Mouse (Mus musculus): ENCODE data around the gene Maea. TPM values are rescaled to one million over a fixed set of nuclear protein-coding genes. Genes with fewer than 3 reads are reported as not detected.
A peak's percentile ranks its signal among the peaks of the same experiment; 100 is the strongest.

Maea gene
- polyA plus RNA-seq, 1 experiment = 94.9 TPM

DNA sequence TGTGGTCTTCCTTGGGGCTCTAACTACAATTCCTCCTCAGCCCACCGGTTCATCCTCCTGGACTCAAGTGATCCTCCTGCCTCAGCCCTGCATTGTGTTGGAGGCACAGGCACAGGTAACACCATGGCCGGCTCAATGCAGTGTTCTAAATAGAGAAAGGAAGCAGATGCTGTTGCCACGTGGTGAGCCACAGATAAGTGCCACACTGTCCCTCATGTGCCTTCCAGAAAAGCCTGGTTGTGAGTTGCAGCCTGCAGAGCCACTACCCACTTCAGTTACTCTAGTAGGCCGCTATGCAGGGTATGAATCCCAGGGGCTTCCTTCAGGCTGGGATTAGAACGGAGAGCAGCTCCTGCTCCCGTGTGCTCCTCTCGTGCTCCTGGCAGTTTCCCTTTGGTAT, 23.1 kb upstream of the Maea start:
- H3K27me3 ChIP-seq (ENCODE audit: control insufficient read depth, insufficient read depth, insufficient read length) = peaks cover 12% of the 10 kb centered on the region
- no peak overlapping the region for H3ac ChIP-seq (ENCODE audit: control insufficient read depth, insufficient read length, low read depth)
- no peaks in the 10 kb centered on the region for H3K79me3 ChIP-seq (ENCODE audit: low read depth)
- H3K79me2 ChIP-seq (ENCODE audit: control insufficient read depth, insufficient read depth) = no peaks in the 10 kb centered on the region
- TF ChIP-seq FOSL1 (IDR thresholded peaks at IDR 0.05; ENCODE audit: insufficient read depth, low read length, poor library complexity, severe bottlenecking) = no peak
- TF ChIP-seq MYOG (IDR thresholded peaks at IDR 0.05; ENCODE audit: control insufficient read depth, extremely low read depth, insufficient read length) = no peak
- TF ChIP-seq MAX (IDR thresholded peaks at IDR 0.05) = no peak
- no peak for TF ChIP-seq USF1 (IDR thresholded peaks at IDR 0.05; ENCODE audit: low read depth)
- no peaks in the 10 kb centered on the region for H3K36me3 ChIP-seq (ENCODE audit: control insufficient read depth, insufficient read depth)
- no peak overlapping the region for H3K4me3 ChIP-seq (ENCODE audit: insufficient read depth, poor library complexity, severe bottlenecking)

DNA sequence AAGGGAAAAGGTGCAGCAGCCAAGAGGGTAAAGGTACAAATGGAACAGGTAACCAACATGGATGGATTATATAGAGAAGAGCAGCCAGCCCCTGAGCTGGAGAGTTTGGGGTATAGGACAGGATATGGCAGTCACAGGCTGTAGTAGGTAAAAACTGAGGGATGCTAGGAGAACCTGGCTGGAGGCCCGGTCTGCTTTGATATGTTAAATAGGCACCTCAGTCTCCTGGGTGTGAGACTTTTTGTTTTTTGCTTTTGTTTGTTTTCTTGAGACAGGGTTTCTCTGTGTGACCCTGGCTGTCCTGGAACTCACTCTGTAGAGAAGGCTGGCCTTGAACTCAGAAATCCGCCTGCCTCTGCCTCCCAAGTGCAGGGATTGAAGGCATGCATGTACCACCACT, 10.8 kb upstream of the Maea start:
- TF ChIP-seq CTCF (IDR thresholded peaks at IDR 0.05; ENCODE audit: control insufficient read depth, insufficient read depth, insufficient read length) (no peak), FOSL1 (IDR thresholded peaks at IDR 0.05; ENCODE audit: insufficient read depth, low read length, poor library complexity, severe bottlenecking) (no peak), MAX (IDR thresholded peaks at IDR 0.05) (no peak), USF1 (IDR thresholded peaks at IDR 0.05; ENCODE audit: low read depth) (no peak), MYOD1 (IDR thresholded peaks at IDR 0.05; ENCODE audit: control insufficient read depth, insufficient read length, low read depth) (no peak), MYOG (IDR thresholded peaks at IDR 0.05; ENCODE audit: control insufficient read depth, extremely low read depth, insufficient read length) (no peak), CEBPB (IDR thresholded peaks at IDR 0.05; ENCODE audit: low read depth) (no peak)
- Histone ChIP-seq H3K27me3 (ENCODE audit: control insufficient read depth, insufficient read depth, insufficient read length) (peaks cover 5% of the 10 kb centered on the region), H3ac (ENCODE audit: control insufficient read depth, insufficient read length, low read depth) (no peak overlapping the region), H3K79me2 (ENCODE audit: control insufficient read depth, insufficient read depth) (no peaks in the 10 kb centered on the region), H3K4me3 (ENCODE audit: insufficient read depth, poor library complexity, severe bottlenecking) (no peak overlapping the region), H3K36me3 (ENCODE audit: control insufficient read depth, insufficient read depth) (no peaks in the 10 kb centered on the region), H3K79me3 (ENCODE audit: low read depth) (no peaks in the 10 kb centered on the region)

DNA sequence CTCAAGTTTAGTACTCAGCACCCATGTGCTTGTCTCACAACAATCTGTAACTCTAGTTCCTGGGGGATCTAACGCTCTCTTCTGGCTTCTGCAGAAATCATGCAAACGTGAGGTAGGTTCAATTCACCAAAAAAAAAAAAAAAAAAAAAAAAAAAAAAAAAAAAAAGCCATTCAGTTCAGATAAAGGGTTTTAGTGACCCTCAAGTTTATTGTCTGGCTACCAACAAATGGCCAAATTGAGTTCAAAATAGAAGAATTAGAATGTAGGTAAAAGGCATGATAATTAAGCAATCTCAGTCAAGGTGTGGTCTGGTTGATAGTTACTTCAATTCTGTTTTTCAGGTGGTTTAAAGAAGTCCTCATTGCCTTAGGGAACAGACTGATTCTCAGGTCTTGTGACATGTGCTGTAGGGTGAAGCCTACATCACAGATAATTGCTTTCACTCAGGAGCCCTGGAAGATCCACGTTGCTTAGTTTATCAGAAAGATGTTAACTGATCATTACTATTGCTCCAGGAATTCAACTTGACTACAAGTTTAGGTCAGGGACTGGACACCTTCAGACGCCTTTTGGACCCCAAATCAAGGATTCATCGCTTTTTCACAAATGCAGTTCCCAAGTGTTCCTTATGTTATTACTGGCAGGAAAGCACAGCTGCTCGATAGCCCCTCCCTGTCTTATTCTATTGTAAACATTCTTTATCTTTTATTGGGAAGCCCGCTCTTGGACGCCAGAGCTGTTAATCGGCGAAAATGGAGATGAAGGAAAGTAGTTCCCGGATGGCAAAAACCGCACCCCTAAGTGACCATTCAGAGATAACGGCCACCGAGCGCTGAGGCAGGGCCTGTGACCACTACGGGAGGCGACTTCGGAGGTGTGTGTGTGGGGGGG, 682 bp upstream of the Maea start:
- Histone ChIP-seq H3ac (ENCODE audit: control insufficient read depth, insufficient read length, low read depth) (peak overlapping the region; percentile 61), H3K79me2 (ENCODE audit: control insufficient read depth, insufficient read depth) (peaks cover 42% of the 10 kb centered on the region), H3K79me3 (ENCODE audit: low read depth) (peaks cover 38% of the 10 kb centered on the region), H3K4me3 (ENCODE audit: insufficient read depth, poor library complexity, severe bottlenecking) (peak overlapping the region; percentile 74), H3K36me3 (ENCODE audit: control insufficient read depth, insufficient read depth) (peaks cover 17% of the 10 kb centered on the region), H3K27me3 (ENCODE audit: control insufficient read depth, insufficient read depth, insufficient read length) (no peaks in the 10 kb centered on the region)
- TF ChIP-seq FOSL1 (IDR thresholded peaks at IDR 0.05; ENCODE audit: insufficient read depth, low read length, poor library complexity, severe bottlenecking) = no peak
- no peak for TF ChIP-seq USF1 (IDR thresholded peaks at IDR 0.05; ENCODE audit: low read depth)
- TF ChIP-seq MYOD1 (IDR thresholded peaks at IDR 0.05; ENCODE audit: control insufficient read depth, insufficient read length, low read depth) = no peak
- TF ChIP-seq CEBPB (IDR thresholded peaks at IDR 0.05; ENCODE audit: low read depth) = no peak
- TF ChIP-seq CTCF (IDR thresholded peaks at IDR 0.05; ENCODE audit: control insufficient read depth, insufficient read depth, insufficient read length) = no peak
- TF ChIP-seq MYOG (IDR thresholded peaks at IDR 0.05; ENCODE audit: control insufficient read depth, extremely low read depth, insufficient read length) = no peak
- TF ChIP-seq MAX (IDR thresholded peaks at IDR 0.05) = no peak

DNA sequence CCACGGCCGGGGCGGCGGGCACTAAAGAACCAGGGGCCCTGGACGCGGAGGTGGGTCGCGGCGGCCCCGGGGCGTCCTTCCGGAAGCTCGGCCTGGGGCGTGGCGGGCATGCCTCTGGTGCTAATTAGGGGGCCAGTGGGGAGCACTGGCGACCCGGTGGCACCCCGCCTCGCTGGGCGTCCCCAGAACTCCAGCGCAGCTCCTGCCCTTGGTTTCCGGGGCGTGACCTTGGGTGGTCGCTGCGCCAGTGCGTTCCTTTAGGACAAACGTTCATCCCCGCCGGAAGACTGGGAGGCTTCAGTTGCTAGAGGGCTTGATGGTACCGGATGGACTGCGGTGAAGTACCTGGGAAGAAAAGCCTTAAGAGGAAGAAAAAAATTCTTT, 660 bp downstream of the Maea start:
- TF ChIP-seq MYOD1 (IDR thresholded peaks at IDR 0.05; ENCODE audit: control insufficient read depth, insufficient read length, low read depth) = no peak
- TF ChIP-seq MYOG (IDR thresholded peaks at IDR 0.05; ENCODE audit: control insufficient read depth, extremely low read depth, insufficient read length) = no peak
- no peak for TF ChIP-seq CEBPB (IDR thresholded peaks at IDR 0.05; ENCODE audit: low read depth)
- no peak for TF ChIP-seq USF1 (IDR thresholded peaks at IDR 0.05; ENCODE audit: low read depth)
- TF ChIP-seq CTCF (IDR thresholded peaks at IDR 0.05; ENCODE audit: control insufficient read depth, insufficient read depth, insufficient read length) = no peak
- TF ChIP-seq FOSL1 (IDR thresholded peaks at IDR 0.05; ENCODE audit: insufficient read depth, low read length, poor library complexity, severe bottlenecking) = no peak
- TF ChIP-seq MAX (IDR thresholded peaks at IDR 0.05) = no peak

DNA sequence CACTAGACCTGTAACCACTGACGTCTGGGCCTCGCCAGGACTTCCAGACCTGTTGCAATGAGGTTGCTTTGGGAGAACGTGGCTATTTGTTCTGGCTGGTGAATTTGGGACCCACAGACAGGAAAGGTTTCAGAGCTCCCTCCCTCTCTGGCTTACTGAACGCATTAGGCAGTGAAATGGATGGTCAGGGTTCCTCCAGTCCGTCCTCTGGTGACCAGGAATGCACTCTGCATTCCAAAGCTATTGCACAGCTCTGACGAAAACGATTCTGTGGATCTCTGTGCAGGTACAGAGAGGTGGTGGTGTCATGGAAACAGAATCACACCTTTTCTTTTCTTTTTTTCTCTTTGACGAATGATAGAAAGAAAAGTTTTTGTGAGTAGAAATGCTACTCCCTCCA, 1.9 kb downstream of the Maea start:
- peaks cover 68% of the 10 kb centered on the region for H3K79me2 ChIP-seq (ENCODE audit: control insufficient read depth, insufficient read depth)
- no peak for TF ChIP-seq MYOG (IDR thresholded peaks at IDR 0.05; ENCODE audit: control insufficient read depth, extremely low read depth, insufficient read length)
- TF ChIP-seq MAX (IDR thresholded peaks at IDR 0.05) = no peak
- no peak for TF ChIP-seq USF1 (IDR thresholded peaks at IDR 0.05; ENCODE audit: low read depth)
- TF ChIP-seq FOSL1 (IDR thresholded peaks at IDR 0.05; ENCODE audit: insufficient read depth, low read length, poor library complexity, severe bottlenecking) = no peak
- H3K4me3 ChIP-seq (ENCODE audit: insufficient read depth, poor library complexity, severe bottlenecking) = no peak overlapping the region

More for the DNA sequence above, 660 bp downstream of the Maea start:
- no peaks in the 10 kb centered on the region for H3K27me3 ChIP-seq (ENCODE audit: control insufficient read depth, insufficient read depth, insufficient read length)
- peaks cover 51% of the 10 kb centered on the region for H3K79me3 ChIP-seq (ENCODE audit: low read depth)
- H3ac ChIP-seq (ENCODE audit: control insufficient read depth, insufficient read length, low read depth) = peak overlapping the region; percentile 94
- H3K4me3 ChIP-seq (ENCODE audit: insufficient read depth, poor library complexity, severe bottlenecking) = peak overlapping the region; percentile 74
- H3K79me2 ChIP-seq (ENCODE audit: control insufficient read depth, insufficient read depth) = peaks cover 55% of the 10 kb centered on the region
- H3K36me3 ChIP-seq (ENCODE audit: control insufficient read depth, insufficient read depth) = peaks cover 18% of the 10 kb centered on the region

More for the DNA sequence above, 1.9 kb downstream of the Maea start:
- H3K36me3 ChIP-seq (ENCODE audit: control insufficient read depth, insufficient read depth) = peaks cover 18% of the 10 kb centered on the region
- H3K27me3 ChIP-seq (ENCODE audit: control insufficient read depth, insufficient read depth, insufficient read length) = no peaks in the 10 kb centered on the region
- H3K79me3 ChIP-seq (ENCODE audit: low read depth) = peaks cover 63% of the 10 kb centered on the region
- H3ac ChIP-seq (ENCODE audit: control insufficient read depth, insufficient read length, low read depth) = no peak overlapping the region
